Mouse (Mus musculus): ENCODE data around the gene Obsl1. TPM values are rescaled to one million over a fixed set of nuclear protein-coding genes. Genes with fewer than 3 reads are reported as not detected.

Gene Obsl1
- polyA plus RNA-seq, 1 experiment, result 6.4 TPM

DNA sequence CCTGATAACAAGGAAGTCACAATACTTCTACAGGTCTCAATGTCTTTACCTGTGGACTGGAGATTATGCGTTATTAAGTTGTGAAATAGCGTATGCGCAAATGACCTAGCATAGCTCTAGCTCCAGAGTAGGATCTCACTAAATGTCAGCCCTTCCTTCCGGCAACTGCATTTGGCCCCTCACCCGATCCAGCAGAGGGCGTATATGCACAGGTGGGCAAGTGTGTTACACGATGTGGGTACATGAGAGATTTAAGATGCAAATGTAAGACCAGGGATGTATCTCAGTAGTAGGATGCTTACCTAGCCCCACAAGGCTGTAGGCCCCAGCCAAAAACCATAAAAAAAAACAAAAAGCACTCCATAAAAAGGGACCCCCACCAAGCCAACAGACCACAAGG, 6.8 kb downstream of the Obsl1 start:
- H3K36me3 ChIP-seq (ENCODE audit: control insufficient read depth, insufficient read depth, low read length), result no peaks in the 10 kb centered on the region
- H3K27me3 ChIP-seq (replicated peaks; ENCODE audit: control insufficient read depth, insufficient read depth, low read length), result no peaks in the 10 kb centered on the region
- H3K27ac ChIP-seq (ENCODE audit: insufficient read depth, low read depth, low read length), result no peak overlapping the region
- WGBS, result 82% methylated on average over 7 of the region's 7 CpGs
- DNase-seq, result no peak
- TF ChIP-seq POLR2A (IDR thresholded peaks at IDR 0.05; ENCODE audit: low read depth, low read length), result no peak
- 0 out of 2 replicates have a peak, but pooled peaks have one; percentile 25 for TF ChIP-seq CTCF (conservative IDR thresholded peaks at IDR 0.05; ENCODE audit: insufficient read depth, insufficient read length, low read depth, low read length)
- no peaks in the 10 kb centered on the region for H3K4me1 ChIP-seq (ENCODE audit: control insufficient read depth, insufficient read depth, low read length)
- no peak overlapping the region for H3K4me3 ChIP-seq (ENCODE audit: insufficient read depth, low read depth, low read length)

DNA sequence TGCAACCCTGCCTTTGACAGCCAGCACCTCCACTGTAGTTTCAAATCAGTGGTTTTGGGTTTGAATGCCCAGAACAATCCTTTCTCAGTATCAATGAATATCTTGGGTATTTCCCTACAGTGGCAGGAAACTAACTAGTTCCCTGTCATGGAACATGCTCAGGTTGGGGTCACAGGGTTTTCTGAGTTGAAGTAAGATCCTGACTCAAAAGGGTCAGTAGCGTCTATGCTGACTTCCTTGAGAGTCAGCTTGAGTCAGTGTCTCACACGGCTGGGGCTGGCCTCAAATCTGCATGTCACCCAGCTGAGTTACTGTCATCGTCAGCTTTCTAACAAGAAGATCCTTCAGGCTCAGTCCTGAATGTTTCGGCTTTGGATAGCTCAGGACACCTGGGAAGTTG, 7.4 kb downstream of the Obsl1 start:
- H3K27ac ChIP-seq (ENCODE audit: insufficient read depth, low read depth, low read length), result no peak overlapping the region
- no peaks in the 10 kb centered on the region for H3K36me3 ChIP-seq (ENCODE audit: control insufficient read depth, insufficient read depth, low read length)
- no peak for TF ChIP-seq CTCF (conservative IDR thresholded peaks at IDR 0.05; ENCODE audit: insufficient read depth, insufficient read length, low read depth, low read length)
- TF ChIP-seq POLR2A (IDR thresholded peaks at IDR 0.05; ENCODE audit: low read depth, low read length), result no peak
- no peaks in the 10 kb centered on the region for H3K27me3 ChIP-seq (replicated peaks; ENCODE audit: control insufficient read depth, insufficient read depth, low read length)
- no peaks in the 10 kb centered on the region for H3K4me1 ChIP-seq (ENCODE audit: control insufficient read depth, insufficient read depth, low read length)
- no peak for DNase-seq
- WGBS, result 89% methylated on average over 4 of the region's 4 CpGs
- H3K4me3 ChIP-seq (ENCODE audit: insufficient read depth, low read depth, low read length), result no peak overlapping the region

DNA sequence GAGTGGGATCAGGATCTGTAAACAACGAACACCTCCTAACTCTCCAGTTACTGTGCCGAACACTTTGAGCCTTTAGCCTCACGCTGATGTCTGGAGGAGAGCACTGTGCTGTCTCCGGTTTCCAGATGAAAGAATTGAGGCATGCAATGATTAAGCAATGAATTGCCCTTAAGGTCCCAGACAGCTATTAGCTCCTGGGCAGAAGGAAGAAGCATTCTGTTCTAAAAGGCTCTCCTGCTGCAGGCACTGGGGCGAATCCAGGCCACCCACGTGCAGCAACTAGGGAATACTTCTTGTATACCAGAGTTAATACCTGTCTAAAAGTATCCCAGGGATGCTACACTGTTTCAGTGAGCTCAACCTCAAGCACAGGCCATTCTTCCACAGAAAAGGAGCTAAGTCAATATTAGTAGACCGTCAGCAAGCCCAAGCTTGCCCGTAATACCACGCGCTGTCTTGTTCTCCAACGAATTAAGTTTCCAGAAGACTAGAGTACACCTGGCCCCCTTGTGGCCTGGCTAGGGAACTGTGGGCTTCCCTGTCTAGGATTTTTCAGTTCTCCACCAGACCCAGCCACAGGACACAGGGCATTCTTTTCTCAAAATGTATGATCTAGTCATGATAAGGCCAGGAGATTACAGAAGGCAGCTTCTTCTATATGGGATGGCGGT, 11.2 kb downstream of the Obsl1 start:
- DNase-seq, result peak; percentile 56
- Histone ChIP-seq H3K4me3 (ENCODE audit: insufficient read depth, low read depth, low read length) (no peak overlapping the region), H3K27ac (ENCODE audit: insufficient read depth, low read depth, low read length) (no peak overlapping the region), H3K27me3 (replicated peaks; ENCODE audit: control insufficient read depth, insufficient read depth, low read length) (no peaks in the 10 kb centered on the region), H3K36me3 (ENCODE audit: control insufficient read depth, insufficient read depth, low read length) (no peaks in the 10 kb centered on the region), H3K4me1 (ENCODE audit: control insufficient read depth, insufficient read depth, low read length) (no peaks in the 10 kb centered on the region)
- TF ChIP-seq POLR2A (IDR thresholded peaks at IDR 0.05; ENCODE audit: low read depth, low read length) (no peak), CTCF (conservative IDR thresholded peaks at IDR 0.05; ENCODE audit: insufficient read depth, insufficient read length, low read depth, low read length) (peak; percentile 75)
- WGBS, result 40% methylated on average over 12 of the region's 12 CpGs

DNA sequence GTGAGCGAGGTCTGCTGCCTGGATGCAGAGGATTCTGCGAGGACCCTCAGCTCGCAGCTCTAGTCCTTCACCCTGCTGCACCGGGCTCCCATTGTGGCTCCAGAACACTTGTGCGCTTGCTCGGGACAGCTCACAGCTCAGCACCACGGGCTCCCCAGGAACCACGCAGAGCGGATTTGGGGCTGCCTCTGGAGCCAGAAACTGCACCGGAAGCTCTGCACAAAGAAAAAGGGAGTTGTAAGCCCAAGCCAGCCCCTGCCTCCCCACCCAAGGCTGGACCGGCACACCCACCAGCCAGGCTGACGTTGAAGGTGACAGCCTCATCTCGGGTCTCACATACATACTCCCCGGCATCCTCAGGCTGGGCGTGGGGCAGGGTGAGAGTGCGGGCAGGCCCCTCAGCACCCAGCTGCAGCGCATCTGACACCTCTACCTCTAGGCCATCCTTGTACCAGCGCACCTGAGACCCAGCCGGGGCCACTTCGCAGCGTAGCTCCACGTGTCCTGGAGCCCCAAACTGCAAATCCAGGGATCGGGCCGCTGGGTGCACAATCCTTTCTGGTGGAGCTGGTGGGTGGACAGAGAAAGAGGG, 13.6 kb downstream of the Obsl1 start:
- Histone ChIP-seq H3K27me3 (replicated peaks; ENCODE audit: control insufficient read depth, insufficient read depth, low read length) (no peaks in the 10 kb centered on the region), H3K4me1 (ENCODE audit: control insufficient read depth, insufficient read depth, low read length) (no peaks in the 10 kb centered on the region), H3K4me3 (ENCODE audit: insufficient read depth, low read depth, low read length) (no peak overlapping the region), H3K27ac (ENCODE audit: insufficient read depth, low read depth, low read length) (no peak overlapping the region), H3K36me3 (ENCODE audit: control insufficient read depth, insufficient read depth, low read length) (no peaks in the 10 kb centered on the region)
- WGBS, result 89% methylated on average over 24 of the region's 24 CpGs
- TF ChIP-seq CTCF (conservative IDR thresholded peaks at IDR 0.05; ENCODE audit: insufficient read depth, insufficient read length, low read depth, low read length), result no peak
- TF ChIP-seq POLR2A (IDR thresholded peaks at IDR 0.05; ENCODE audit: low read depth, low read length), result no peak
- DNase-seq, result no peak

DNA sequence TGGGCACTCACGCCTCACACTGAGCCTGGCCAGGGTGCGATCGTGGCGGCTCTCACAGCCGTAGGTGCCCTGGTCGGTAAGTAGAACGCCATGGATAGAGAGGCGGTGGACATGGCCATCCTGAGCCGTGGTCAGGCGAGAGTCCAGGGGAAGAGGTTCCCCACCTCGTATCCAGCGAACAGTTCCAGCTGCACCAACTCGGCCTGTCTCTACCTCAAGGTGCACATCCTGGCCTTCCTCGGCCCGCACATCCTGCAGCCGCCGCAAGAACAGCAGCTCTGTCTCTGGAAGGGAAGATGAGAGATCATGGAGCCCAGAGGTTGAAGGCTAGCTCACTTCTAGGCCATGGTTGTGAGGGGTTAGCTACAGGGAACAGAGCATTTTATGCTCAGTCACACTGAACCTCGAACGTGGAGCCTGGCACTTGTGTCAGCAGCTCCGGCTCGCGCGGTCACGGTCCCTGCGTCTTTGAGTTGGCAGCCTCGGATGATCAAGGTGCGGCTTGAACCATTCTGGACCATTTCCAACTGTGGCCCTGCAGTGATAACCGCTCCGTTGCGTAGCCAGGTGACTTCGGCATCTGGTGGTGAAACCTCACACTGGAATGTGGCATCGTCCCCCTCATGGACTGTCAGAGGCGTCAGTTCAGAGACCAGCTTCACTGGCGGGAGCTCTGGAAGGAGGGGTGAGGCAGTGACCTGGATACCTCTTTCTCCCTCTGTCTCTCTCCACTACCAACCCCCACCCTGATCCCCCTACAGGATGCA, 15.3 kb downstream of the Obsl1 start:
- no peaks in the 10 kb centered on the region for H3K27me3 ChIP-seq (replicated peaks; ENCODE audit: control insufficient read depth, insufficient read depth, low read length)
- DNase-seq, result no peak
- no peak for TF ChIP-seq POLR2A (IDR thresholded peaks at IDR 0.05; ENCODE audit: low read depth, low read length)
- TF ChIP-seq CTCF (conservative IDR thresholded peaks at IDR 0.05; ENCODE audit: insufficient read depth, insufficient read length, low read depth, low read length), result no peak
- H3K4me1 ChIP-seq (ENCODE audit: control insufficient read depth, insufficient read depth, low read length), result peaks cover 8% of the 10 kb centered on the region
- no peak overlapping the region for H3K27ac ChIP-seq (ENCODE audit: insufficient read depth, low read depth, low read length)
- WGBS, result 93% methylated on average over 34 of the region's 34 CpGs
- no peak overlapping the region for H3K4me3 ChIP-seq (ENCODE audit: insufficient read depth, low read depth, low read length)
- H3K36me3 ChIP-seq (ENCODE audit: control insufficient read depth, insufficient read depth, low read length), result no peaks in the 10 kb centered on the region

DNA sequence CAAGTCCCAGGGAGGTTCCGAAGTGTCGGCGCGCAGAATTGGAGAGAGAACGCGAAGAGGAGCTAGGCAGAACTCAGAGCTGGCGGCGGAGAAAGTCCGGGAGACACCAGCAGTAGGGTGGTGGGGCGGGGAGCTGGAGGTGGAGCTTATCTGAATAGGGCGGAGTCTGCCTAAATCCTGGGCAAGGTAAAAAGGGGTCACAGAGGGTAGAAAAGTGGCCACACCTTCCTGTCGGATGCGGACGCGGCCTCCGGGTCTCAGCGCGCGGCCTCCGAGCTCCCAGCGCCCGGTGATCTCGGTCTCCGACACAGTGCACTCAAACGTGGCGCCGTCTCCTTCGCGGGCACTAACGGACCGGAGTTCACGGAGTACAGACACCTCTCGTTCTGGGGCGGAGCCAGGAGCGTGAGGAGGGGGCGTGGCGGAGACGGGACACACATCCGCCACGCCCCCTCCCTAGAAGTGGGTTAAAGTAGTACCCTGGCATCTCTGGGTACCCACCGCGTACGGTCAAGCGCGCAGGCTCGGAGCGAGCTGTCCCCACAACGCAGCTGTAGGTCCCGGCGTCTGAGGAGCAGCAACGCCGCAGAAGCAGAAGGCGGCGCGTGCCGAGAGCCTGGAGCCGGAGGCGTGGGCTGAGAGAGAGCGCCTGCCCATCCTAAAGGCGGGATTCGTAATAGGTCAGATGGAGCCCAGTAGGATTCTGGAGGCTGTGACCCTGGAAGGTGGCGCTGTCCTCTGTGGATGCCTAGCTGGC, 18.7 kb downstream of the Obsl1 start:
- Histone ChIP-seq H3K27me3 (replicated peaks; ENCODE audit: control insufficient read depth, insufficient read depth, low read length) (no peaks in the 10 kb centered on the region), H3K4me3 (ENCODE audit: insufficient read depth, low read depth, low read length) (peak overlapping the region; percentile 48), H3K27ac (ENCODE audit: insufficient read depth, low read depth, low read length) (no peak overlapping the region), H3K4me1 (ENCODE audit: control insufficient read depth, insufficient read depth, low read length) (peaks cover 8% of the 10 kb centered on the region), H3K36me3 (ENCODE audit: control insufficient read depth, insufficient read depth, low read length) (no peaks in the 10 kb centered on the region)
- 1% methylated on average over 62 of the region's 62 CpGs for WGBS
- DNase-seq, result peak; percentile 93
- no peak for TF ChIP-seq CTCF (conservative IDR thresholded peaks at IDR 0.05; ENCODE audit: insufficient read depth, insufficient read length, low read depth, low read length)
- no peak for TF ChIP-seq POLR2A (IDR thresholded peaks at IDR 0.05; ENCODE audit: low read depth, low read length)
